Mouse (Mus musculus) heart, postnatal 4 days (tissue): ENCODE measurements around the gene Mrpl52. TPM values are rescaled to one million over a fixed set of nuclear protein-coding genes. Genes with fewer than 3 reads are reported as not detected.

Experiments used
- DNase-seq: peaks from one replicate; pipeline ENCODE4 v3.0.0; 2021
- total RNA-seq, 2 experiments: library from RNA; stranded (reverse); gene quantifications; 2 replicates each; pipeline ENCODE4 v1.2.3; 2021

The Mrpl52 gene
- total RNA-seq = 100 to 1,000 TPM; 185 to 194 TPM

GRCm38 (mm10) chr14:54426689-54427398, at the start of gene Mrpl52:
Gene Mrpl52 (plus strand): TSS chr14:54426909.
- DNase-seq = peak; percentile 95

- no peak for DNase-seq
These were observed 49.5 kb upstream of the Mrpl52 start for GRCm38 (mm10) chr14:54377166-54377565.

GRCm38 (mm10) chr14:54379571-54379970, 47.1 kb upstream of the Mrpl52 start:
- no peak for DNase-seq

- DNase-seq = no peak
These were observed 46.1 kb upstream of the Mrpl52 start for GRCm38 (mm10) chr14:54380616-54381015.

- DNase-seq = no peak
These were observed 44.9 kb upstream of the Mrpl52 start for GRCm38 (mm10) chr14:54381816-54382215.

- DNase-seq = no peak
These were observed 44.1 kb upstream of the Mrpl52 start for GRCm38 (mm10) chr14:54382641-54383040.

GRCm38 (mm10) chr14:54383355-54383771, 43.3 kb upstream of the Mrpl52 start:
- peak; percentile 30 for DNase-seq

GRCm38 (mm10) chr14:54384396-54384795, 42.3 kb upstream of the Mrpl52 start:
- no peak for DNase-seq

GRCm38 (mm10) chr14:54385968-54386618, 40.6 kb upstream of the Mrpl52 start:
- no peak for DNase-seq

- no peak for DNase-seq
These were observed 39.2 kb upstream of the Mrpl52 start for GRCm38 (mm10) chr14:54387546-54387945.

- DNase-seq = no peak
These were observed 35.9 kb upstream of the Mrpl52 start for GRCm38 (mm10) chr14:54390843-54391242.

- DNase-seq = no peak
These were observed 32.9 kb upstream of the Mrpl52 start for GRCm38 (mm10) chr14:54393794-54394193.

GRCm38 (mm10) chr14:54394309-54394708, 32.4 kb upstream of the Mrpl52 start:
- DNase-seq = no peak

GRCm38 (mm10) chr14:54396685-54397084, 30.0 kb upstream of the Mrpl52 start:
- DNase-seq = no peak

- no peak for DNase-seq
These were observed 28.7 kb upstream of the Mrpl52 start for GRCm38 (mm10) chr14:54397872-54398527.

- DNase-seq = no peak
These were observed 28.2 kb upstream of the Mrpl52 start for GRCm38 (mm10) chr14:54398528-54398916.

- DNase-seq = no peak
These were observed 27.8 kb upstream of the Mrpl52 start for GRCm38 (mm10) chr14:54398921-54399382.

- DNase-seq = no peak
These were observed 25.0 kb upstream of the Mrpl52 start for GRCm38 (mm10) chr14:54401723-54402122.

- no peak for DNase-seq
These were observed 18.2 kb upstream of the Mrpl52 start for GRCm38 (mm10) chr14:54408336-54409056.

- DNase-seq = no peak
These were observed 17.6 kb upstream of the Mrpl52 start for GRCm38 (mm10) chr14:54409057-54409645.

- peak; percentile 41 for DNase-seq
These were observed 16.5 kb upstream of the Mrpl52 start for GRCm38 (mm10) chr14:54409980-54410810.
